Mouse (Mus musculus) MEL (cell line): Measurements from ENCODE around the gene Atxn2.

Experiments
- CHD2 ChIP-seq: IDR thresholded peaks from 2 replicates; pipeline ENCODE4 v1.6.1; 2011; ENCODE audit warnings: low read length, improper control_type of control experiment
- CTCF ChIP-seq, 3 experiments: IDR thresholded peaks in 2 of 3; conservative IDR thresholded peaks in 1 of 3; 2 replicates each; pipeline ENCODE4 v1.5.1; 2011 to 2012; ENCODE audit warnings: low read length in 3 of 3, low read depth in 2 of 3, mild to moderate bottlenecking in 2 of 3, improper control_type of control experiment in 1 of 3, inconsistent platforms in 1 of 3, mixed read lengths in 1 of 3, moderate library complexity in 1 of 3; ENCODE audit not compliant: control insufficient read depth in 1 of 3, insufficient read depth in 1 of 3, poor library complexity in 1 of 3, severe bottlenecking in 1 of 3
- EP300 ChIP-seq, 2 experiments: IDR thresholded peaks; 2 replicates each; pipeline ENCODE4 v1.6.1; 2011; ENCODE audit warnings: improper control_type of control experiment in 2 of 2, low read length in 2 of 2, low read depth in 1 of 2, mild to moderate bottlenecking in 1 of 2
- GABPA ChIP-seq: IDR thresholded peaks from 2 replicates; pipeline ENCODE4 v1.6.1; 2012; ENCODE audit warnings: low read depth, mild to moderate bottlenecking, inconsistent platforms, low read length, improper control_type of control experiment, moderate library complexity
- GATA1 ChIP-seq: IDR thresholded peaks from 2 replicates; pipeline ENCODE4 v1.6.1; 2011; ENCODE audit warnings: low read depth, low read length, improper control_type of control experiment
- NELFE ChIP-seq: IDR thresholded peaks from 2 replicates; pipeline ENCODE4 v1.6.1; 2011; ENCODE audit warnings: low read depth, low read length, improper control_type of control experiment
- NRF1 ChIP-seq: IDR thresholded peaks from 2 replicates; pipeline ENCODE4 v1.6.1; 2014; ENCODE audit warnings: low read depth, mild to moderate bottlenecking, inconsistent platforms, low read length, improper control_type of control experiment, moderate library complexity; ENCODE audit not compliant: poor library complexity, insufficient read depth, severe bottlenecking
- POLR2A ChIP-seq, 2 experiments: IDR thresholded peaks; 2 replicates each; pipeline ENCODE4 v1.6.1; 2011 to 2012; ENCODE audit warnings: low read length in 2 of 2, mild to moderate bottlenecking in 2 of 2, control low read depth in 1 of 2, improper control_type of control experiment in 1 of 2, low read depth in 1 of 2, moderate library complexity in 1 of 2; ENCODE audit not compliant: control insufficient read depth in 1 of 2, insufficient read depth in 1 of 2, poor library complexity in 1 of 2
- TAL1 ChIP-seq: IDR thresholded peaks from 2 replicates; pipeline ENCODE4 v1.6.1; 2012; ENCODE audit warnings: mild to moderate bottlenecking, inconsistent platforms, low read length, moderate library complexity, mixed read lengths
- USF2 ChIP-seq, 2 experiments: IDR thresholded peaks; 2 replicates each; pipeline ENCODE4 v1.6.1; 2011 to 2012; ENCODE audit warnings: improper control_type of control experiment in 2 of 2, low read length in 2 of 2, borderline replicate concordance in 1 of 2, inconsistent platforms in 1 of 2, low read depth in 1 of 2, mild to moderate bottlenecking in 1 of 2; ENCODE audit not compliant: insufficient read depth in 1 of 2
- ZNF384 ChIP-seq: IDR thresholded peaks from 2 replicates; pipeline ENCODE4 v1.6.1; 2012; ENCODE audit warnings: low read depth, mild to moderate bottlenecking, inconsistent platforms, low read length, improper control_type of control experiment

GRCm38 (mm10) chr5:121795800-121796199 lies 84.7 kb downstream of the Atxn2 start:
- no peak for TF ChIP-seq ZNF384
- no peak for TF ChIP-seq POLR2A (IDR thresholded peaks at IDR 0.05; ENCODE audit: control insufficient read depth in 1 of 2, insufficient read depth in 1 of 2, low read depth in 1 of 2, low read length in 2 of 2, poor library complexity in 1 of 2)
- TF ChIP-seq CHD2: no peak
- no peak for TF ChIP-seq GABPA
- no peak for TF ChIP-seq GATA1
- TF ChIP-seq CTCF (IDR thresholded peaks at IDR 0.05 in 2 of 3, conservative IDR thresholded peaks at IDR 0.05 in 1 of 3; ENCODE audit: control insufficient read depth in 1 of 3, insufficient read depth in 1 of 3, low read depth in 2 of 3, low read length in 3 of 3, poor library complexity in 1 of 3, severe bottlenecking in 1 of 3): peak in 1 of 3 experiments; percentile 49; a peak in 2 of 6 replicates
- TF ChIP-seq TAL1: no peak
- no peak for TF ChIP-seq EP300 (IDR thresholded peaks at IDR 0.05; ENCODE audit: low read depth in 1 of 2, low read length in 2 of 2)
- no peak for TF ChIP-seq USF2 (IDR thresholded peaks at IDR 0.05; ENCODE audit: borderline replicate concordance in 1 of 2, insufficient read depth in 1 of 2, low read depth in 1 of 2, low read length in 2 of 2)
- no peak for TF ChIP-seq NRF1
- no peak for TF ChIP-seq NELFE
